Mouse (Mus musculus) skeletal muscle tissue, postnatal 0 days (tissue): Measurements from ENCODE around the gene Gm13287. TPM values are rescaled to one million over a fixed set of nuclear protein-coding genes. Genes with fewer than 3 reads are reported as not detected.

Experiments used
- polyA plus RNA-seq: library from polyadenylated mRNA; unstranded; fragments of >200 nt; fragmentation: Nextera tagmentation; extraction: Ambion mirVana; gene quantifications from 2 replicates; pipeline ENCODE4 v1.2.1, GENCODE M21; 2015

Gene Gm13287
- not detected in 2 replicates for polyA plus RNA-seq

GRCm38 (mm10) chr4:88802954-88803353, at the start of gene Gm13287:
Gene Gm13287 (plus strand): TSS chr4:88803254.

GRCm38 (mm10) chr4:88754818-88755340, 48.2 kb upstream of the Gm13287 start, which contains the start of gene Gm13271:
Gene Gm13271 (plus strand): TSS chr4:88754868.

GRCm38 (mm10) chr4:88759610-88760268, 43.3 kb upstream of the Gm13287 start, which contains the start of gene Gm13283:
Gene Gm13283 (plus strand): TSS chr4:88760119.

GRCm38 (mm10) chr4:88773534-88773933, 29.5 kb upstream of the Gm13287 start, which contains the start of gene Gm13290:
Gene Gm13290 (plus strand): TSS chr4:88773834.

GRCm38 (mm10) chr4:88776622-88777021, 26.4 kb upstream of the Gm13287 start, which contains the start of gene Gm13289:
Gene Gm13289 (plus strand): TSS chr4:88776922.

GRCm38 (mm10) chr4:88779550-88779949, 23.5 kb upstream of the Gm13287 start, which contains the start of gene Gm13272:
Gene Gm13272 (plus strand): TSS chr4:88779850.

GRCm38 (mm10) chr4:88781831-88782230, 21.2 kb upstream of the Gm13287 start, which contains the start of gene Ifnz:
Gene Ifnz (plus strand): TSS chr4:88782131.

GRCm38 (mm10) chr4:88785409-88785808, 17.6 kb upstream of the Gm13287 start, which contains the start of gene Gm13276:
Gene Gm13276 (plus strand): TSS chr4:88785709.

GRCm38 (mm10) chr4:88788402-88788801, 14.7 kb upstream of the Gm13287 start, which contains the start of gene Gm13277:
Gene Gm13277 (plus strand): TSS chr4:88788632.

GRCm38 (mm10) chr4:88791250-88791649, 11.8 kb upstream of the Gm13287 start, which contains the start of gene Gm13278:
Gene Gm13278 (plus strand): TSS chr4:88791550.

GRCm38 (mm10) chr4:88793936-88794675, 8.9 kb upstream of the Gm13287 start, which contains the start of gene Gm13275:
Gene Gm13275 (plus strand): TSS chr4:88794487.

GRCm38 (mm10) chr4:88797097-88797496, 6.0 kb upstream of the Gm13287 start, which contains the start of gene Gm13279:
Gene Gm13279 (plus strand): TSS chr4:88797397.

GRCm38 (mm10) chr4:88799365-88799764, 3.7 kb upstream of the Gm13287 start, which contains the start of gene Gm13285:
Gene Gm13285 (plus strand): TSS chr4:88799665.

GRCm38 (mm10) chr4:88805231-88805630, 2.2 kb downstream of the Gm13287 start, which contains the start of gene Gm13288:
Gene Gm13288 (plus strand): TSS chr4:88805531.

GRCm38 (mm10) chr4:88815928-88816327, 12.9 kb downstream of the Gm13287 start, which contains the start of gene Ifna7:
Gene Ifna7 (plus strand): TSS chr4:88816228.

GRCm38 (mm10) chr4:88819659-88820058, 16.6 kb downstream of the Gm13287 start, which contains the start of gene Ifna11:
Gene Ifna11 (plus strand): TSS chr4:88819959.

GRCm38 (mm10) chr4:88827116-88827515, 24.1 kb downstream of the Gm13287 start, which contains the start of gene Ifna6:
Gene Ifna6 (plus strand): TSS chr4:88827416.

GRCm38 (mm10) chr4:88835225-88835624, 32.2 kb downstream of the Gm13287 start, which contains the start of gene Ifna5:
Gene Ifna5 (plus strand): TSS chr4:88835525.

GRCm38 (mm10) chr4:88841438-88841911, 38.4 kb downstream of the Gm13287 start, which contains the start of gene Ifna4:
Gene Ifna4 (plus strand): TSS chr4:88841861.

GRCm38 (mm10) chr4:88849698-88850097, 46.6 kb downstream of the Gm13287 start, which contains the start of gene Ifna1:
Gene Ifna1 (plus strand): TSS chr4:88850087.

